Mouse (Mus musculus): ENCODE results near the gene Gabrp. TPM values are rescaled to one million over a fixed set of nuclear protein-coding genes. Genes with fewer than 3 reads are reported as not detected.

Gene Gabrp
- polyA plus RNA-seq, 1 experiment from 2014 or later: not detected

DNA sequence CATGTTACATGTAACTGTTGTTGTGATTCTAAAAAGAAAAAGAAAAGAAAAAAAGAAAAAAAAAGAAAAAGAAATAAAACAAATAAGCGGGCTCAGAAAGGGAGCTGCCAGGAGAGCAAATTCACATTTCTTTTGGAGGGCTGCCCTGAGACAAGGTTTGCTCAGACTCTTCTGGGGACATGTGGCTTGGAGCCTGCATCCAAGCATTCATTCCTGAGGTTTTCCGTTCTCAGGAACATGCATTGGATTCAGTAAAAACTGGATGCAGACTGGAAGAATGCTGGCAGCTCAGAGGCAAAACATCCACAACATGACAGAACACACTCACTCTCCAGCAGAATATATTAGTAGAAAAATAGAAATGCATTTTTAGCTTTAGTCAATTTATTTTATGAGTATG is 14.8 kb downstream of the Gabrp start:
- ATAC-seq: no peak
- no peak overlapping the region for H3K9ac ChIP-seq (replicated peaks)
- no peak overlapping the region for H3K27ac ChIP-seq
- no peak overlapping the region for H3K4me2 ChIP-seq (replicated peaks)
- 91% methylated on average over 2 of the region's 2 CpGs for WGBS
- no peaks in the 10 kb centered on the region for H3K9me3 ChIP-seq
- no peak overlapping the region for H3K4me3 ChIP-seq (replicated peaks)
- H3K36me3 ChIP-seq: no peaks in the 10 kb centered on the region
- H3K4me1 ChIP-seq (replicated peaks): no peaks in the 10 kb centered on the region
- no peaks in the 10 kb centered on the region for H3K27me3 ChIP-seq

GRCm38 (mm10) chr11:33554123-33554522 is 24.6 kb downstream of the Gabrp start:
- 85% methylated on average over 8 of the region's 8 CpGs for WGBS
- Histone ChIP-seq H3K36me3 (no peaks in the 10 kb centered on the region), H3K4me1 (replicated peaks) (no peaks in the 10 kb centered on the region), H3K9ac (replicated peaks) (no peak overlapping the region), H3K27ac (no peak overlapping the region), H3K4me2 (replicated peaks) (no peak overlapping the region), H3K27me3 (no peaks in the 10 kb centered on the region), H3K4me3 (replicated peaks) (no peak overlapping the region), H3K9me3 (no peaks in the 10 kb centered on the region)
- ATAC-seq: no peak

GRCm38 (mm10) chr11:33550861-33551560 is 27.7 kb downstream of the Gabrp start:
- H3K4me1 ChIP-seq (replicated peaks): no peaks in the 10 kb centered on the region
- no peaks in the 10 kb centered on the region for H3K27me3 ChIP-seq
- H3K4me3 ChIP-seq (replicated peaks): no peak overlapping the region
- no peaks in the 10 kb centered on the region for H3K9me3 ChIP-seq
- ATAC-seq: no peak
- H3K36me3 ChIP-seq: no peaks in the 10 kb centered on the region
- 77% methylated on average over 14 of the region's 14 CpGs for WGBS
- no peak overlapping the region for H3K9ac ChIP-seq (replicated peaks)
- H3K27ac ChIP-seq: no peak overlapping the region
- no peak overlapping the region for H3K4me2 ChIP-seq (replicated peaks)

DNA sequence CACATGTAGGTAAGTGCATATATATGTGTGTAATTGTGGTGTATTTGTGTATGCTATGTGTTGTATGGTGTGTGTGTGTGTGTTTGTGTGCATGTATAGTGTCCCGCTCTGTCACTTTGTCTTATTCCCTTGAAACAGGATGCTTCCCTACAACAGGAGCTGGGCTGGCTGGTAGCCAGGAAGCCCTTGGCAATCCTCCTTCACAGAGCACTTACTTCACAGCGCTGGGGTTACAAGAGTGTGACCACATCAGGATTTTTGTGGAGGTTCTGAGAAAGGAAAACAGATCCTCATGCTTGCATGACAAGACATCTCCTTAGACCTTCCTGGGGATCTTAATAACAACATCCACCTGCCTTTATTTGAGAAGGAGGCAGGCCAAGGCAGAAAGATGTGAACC is 31.4 kb downstream of the Gabrp start:
- H3K9ac ChIP-seq (replicated peaks): no peak overlapping the region
- H3K36me3 ChIP-seq: no peaks in the 10 kb centered on the region
- H3K27me3 ChIP-seq: no peaks in the 10 kb centered on the region
- no peaks in the 10 kb centered on the region for H3K9me3 ChIP-seq
- H3K4me1 ChIP-seq (replicated peaks): no peaks in the 10 kb centered on the region
- no peak overlapping the region for H3K4me2 ChIP-seq (replicated peaks)
- WGBS: 87% methylated on average over 2 of the region's 2 CpGs
- H3K27ac ChIP-seq: no peak overlapping the region
- no peak for ATAC-seq
- no peak overlapping the region for H3K4me3 ChIP-seq (replicated peaks)

DNA sequence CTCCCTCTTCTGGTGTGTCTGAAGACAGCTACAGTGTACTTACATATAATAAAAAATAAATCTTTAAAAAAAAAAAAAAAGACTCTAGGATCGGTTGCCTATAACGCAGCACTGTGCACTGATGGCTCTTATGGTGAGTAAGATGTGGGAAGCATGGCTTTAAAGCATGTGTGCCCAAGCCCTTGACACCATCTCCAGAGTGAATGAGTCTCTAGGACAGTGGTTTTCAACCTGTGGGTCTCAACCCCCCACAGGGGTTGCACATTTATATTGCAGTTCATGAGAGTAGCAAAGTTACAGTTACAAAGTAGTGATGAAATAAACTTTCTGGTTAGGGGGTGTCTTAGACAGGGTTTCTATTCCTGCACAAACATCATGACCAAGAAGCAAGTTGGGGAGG is 33.8 kb downstream of the Gabrp start:
- H3K4me1 ChIP-seq (replicated peaks): no peaks in the 10 kb centered on the region
- WGBS: 96% methylated on average over 2 of the region's 2 CpGs
- no peak overlapping the region for H3K9ac ChIP-seq (replicated peaks)
- H3K27ac ChIP-seq: no peak overlapping the region
- H3K4me2 ChIP-seq (replicated peaks): no peak overlapping the region
- ATAC-seq: no peak
- H3K27me3 ChIP-seq: no peaks in the 10 kb centered on the region
- no peak overlapping the region for H3K4me3 ChIP-seq (replicated peaks)
- no peaks in the 10 kb centered on the region for H3K9me3 ChIP-seq
- no peaks in the 10 kb centered on the region for H3K36me3 ChIP-seq

DNA sequence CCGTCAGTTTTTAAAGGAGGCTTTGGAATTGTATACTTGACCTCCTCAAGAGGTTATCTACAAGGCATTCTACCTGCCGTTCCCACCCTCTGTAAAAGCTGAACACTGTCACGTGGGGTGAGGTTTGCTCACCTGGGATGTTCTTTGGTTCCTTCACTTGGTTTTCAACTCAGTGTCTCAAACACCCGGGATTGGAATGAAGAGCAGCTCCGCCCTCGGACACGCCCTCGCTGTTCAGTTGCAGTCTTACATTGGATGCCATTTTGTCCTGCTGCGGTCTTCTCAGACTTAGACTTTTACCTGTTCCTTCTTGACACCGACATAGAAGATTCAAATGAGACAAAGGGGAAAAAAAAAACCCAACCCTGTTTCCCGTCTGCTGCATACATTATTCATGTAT is 34.6 kb downstream of the Gabrp start:
- no peak overlapping the region for H3K27ac ChIP-seq
- ATAC-seq: no peak
- H3K4me2 ChIP-seq (replicated peaks): no peak overlapping the region
- no peaks in the 10 kb centered on the region for H3K9me3 ChIP-seq
- no peaks in the 10 kb centered on the region for H3K4me1 ChIP-seq (replicated peaks)
- H3K36me3 ChIP-seq: no peaks in the 10 kb centered on the region
- WGBS: 69% methylated on average over 11 of the region's 11 CpGs
- H3K4me3 ChIP-seq (replicated peaks): no peak overlapping the region
- H3K9ac ChIP-seq (replicated peaks): no peak overlapping the region
- no peaks in the 10 kb centered on the region for H3K27me3 ChIP-seq

DNA sequence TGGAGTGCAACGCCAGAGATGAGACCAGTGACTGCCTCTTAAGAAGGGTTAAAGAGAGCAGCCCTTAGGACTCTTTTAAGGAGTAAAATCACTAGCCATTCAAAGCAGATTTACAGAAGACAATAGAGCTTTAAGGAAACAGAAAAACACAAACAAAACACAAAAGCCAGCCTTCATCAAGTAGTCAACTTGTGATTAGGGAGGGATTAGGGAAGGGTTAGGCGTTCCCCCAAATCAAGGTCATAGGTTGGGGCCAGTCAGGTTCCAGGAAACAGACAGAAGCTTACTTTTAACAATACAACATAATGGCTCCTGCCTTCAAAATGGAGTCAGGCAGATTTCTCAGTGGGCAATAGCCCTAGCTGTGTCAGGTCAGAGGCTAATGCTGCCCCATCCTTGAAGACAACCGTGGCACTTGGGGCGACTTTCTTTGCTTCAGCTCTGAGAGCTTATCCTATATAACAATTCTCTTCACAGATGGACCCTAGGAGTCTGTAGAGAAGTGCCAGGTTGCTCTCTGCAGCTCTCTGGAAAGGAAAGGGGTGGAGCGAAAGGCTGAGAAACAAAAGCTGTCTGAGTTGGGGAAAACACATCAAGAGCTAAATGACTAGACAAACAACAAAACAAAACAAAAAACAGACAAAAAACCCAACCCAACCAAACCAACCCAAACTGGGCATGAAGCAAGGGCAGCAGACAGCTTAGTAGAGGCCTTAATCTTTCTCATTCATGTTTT is 41.2 kb downstream of the Gabrp start:
- no peaks in the 10 kb centered on the region for H3K4me1 ChIP-seq (replicated peaks)
- H3K9me3 ChIP-seq: no peaks in the 10 kb centered on the region
- ATAC-seq: no peak
- WGBS: 41% methylated on average over 5 of the region's 5 CpGs
- no peak overlapping the region for H3K4me2 ChIP-seq (replicated peaks)
- no peak overlapping the region for H3K4me3 ChIP-seq (replicated peaks)
- no peaks in the 10 kb centered on the region for H3K36me3 ChIP-seq
- H3K27me3 ChIP-seq: no peaks in the 10 kb centered on the region
- no peak overlapping the region for H3K9ac ChIP-seq (replicated peaks)
- H3K27ac ChIP-seq: no peak overlapping the region

- Histone ChIP-seq H3K4me2 (replicated peaks) (no peak overlapping the region), H3K4me3 (replicated peaks) (no peak overlapping the region), H3K36me3 (no peaks in the 10 kb centered on the region), H3K4me1 (replicated peaks) (no peaks in the 10 kb centered on the region), H3K9me3 (no peaks in the 10 kb centered on the region), H3K27me3 (no peaks in the 10 kb centered on the region), H3K9ac (replicated peaks) (no peak overlapping the region), H3K27ac (no peak overlapping the region)
- no peak for ATAC-seq
- 86% methylated on average over 3 of the region's 3 CpGs for WGBS
These were observed 42.1 kb downstream of the Gabrp start for GRCm38 (mm10) chr11:33536636-33537035.

- Histone ChIP-seq H3K9ac (replicated peaks) (no peak overlapping the region), H3K4me2 (replicated peaks) (no peak overlapping the region), H3K9me3 (no peaks in the 10 kb centered on the region), H3K36me3 (no peaks in the 10 kb centered on the region), H3K27me3 (no peaks in the 10 kb centered on the region), H3K27ac (no peak overlapping the region), H3K4me3 (replicated peaks) (no peak overlapping the region), H3K4me1 (replicated peaks) (no peaks in the 10 kb centered on the region)
- WGBS: 89% methylated on average over 4 of the region's 4 CpGs
- ATAC-seq: no peak
These were observed 44.2 kb downstream of the Gabrp start for GRCm38 (mm10) chr11:33534541-33534940.

DNA sequence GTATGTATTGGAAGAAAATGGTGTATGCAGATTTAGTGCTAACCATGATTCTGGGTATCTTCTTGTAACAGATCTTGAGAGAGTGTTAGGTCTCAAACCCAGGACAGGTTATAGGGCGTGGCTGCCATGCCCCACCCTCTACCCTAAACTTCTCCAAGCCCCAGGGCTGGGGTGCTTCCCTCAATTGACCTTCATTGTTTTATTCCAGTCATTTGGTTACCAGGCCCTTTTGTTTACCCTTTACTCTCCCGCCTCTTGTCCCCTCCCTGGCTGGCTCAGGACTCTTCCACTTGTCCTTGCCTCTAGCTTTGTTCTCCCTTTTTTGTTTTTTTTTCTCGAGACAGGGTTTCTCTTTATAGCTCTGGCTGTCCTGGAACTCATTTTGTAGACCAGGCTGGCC is 45.2 kb downstream of the Gabrp start:
- H3K36me3 ChIP-seq: no peaks in the 10 kb centered on the region
- H3K9me3 ChIP-seq: no peaks in the 10 kb centered on the region
- no peak overlapping the region for H3K4me2 ChIP-seq (replicated peaks)
- 66% methylated on average over 3 of the region's 3 CpGs for WGBS
- no peak overlapping the region for H3K9ac ChIP-seq (replicated peaks)
- no peak for ATAC-seq
- H3K4me1 ChIP-seq (replicated peaks): no peaks in the 10 kb centered on the region
- H3K4me3 ChIP-seq (replicated peaks): no peak overlapping the region
- no peaks in the 10 kb centered on the region for H3K27me3 ChIP-seq
- no peak overlapping the region for H3K27ac ChIP-seq

DNA sequence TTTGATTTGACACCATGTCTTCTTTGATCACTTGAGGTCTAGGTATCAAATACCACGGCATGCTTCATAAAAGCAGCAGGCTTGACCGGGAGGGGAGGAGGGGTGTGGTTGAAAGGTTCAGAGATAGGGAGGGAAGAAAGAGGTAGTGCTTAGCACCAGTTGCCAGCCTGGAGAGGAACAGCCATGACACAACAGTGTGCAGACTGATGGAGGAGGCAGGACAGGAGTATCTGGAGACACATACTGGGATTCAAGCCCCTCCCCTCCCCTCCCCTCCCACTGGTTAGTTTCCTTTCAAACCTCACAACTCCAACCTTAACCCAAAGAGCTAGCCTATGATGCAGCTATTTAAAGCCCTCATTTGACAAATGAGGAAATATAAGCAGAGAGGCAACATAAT is 49.2 kb downstream of the Gabrp start:
- no peaks in the 10 kb centered on the region for H3K36me3 ChIP-seq
- no peaks in the 10 kb centered on the region for H3K4me1 ChIP-seq (replicated peaks)
- no peak overlapping the region for H3K4me3 ChIP-seq (replicated peaks)
- no peaks in the 10 kb centered on the region for H3K9me3 ChIP-seq
- no peak for ATAC-seq
- H3K9ac ChIP-seq (replicated peaks): no peak overlapping the region
- no peak overlapping the region for H3K27ac ChIP-seq
- 75% methylated on average over 2 of the region's 2 CpGs for WGBS
- H3K27me3 ChIP-seq: no peaks in the 10 kb centered on the region
- H3K4me2 ChIP-seq (replicated peaks): no peak overlapping the region

DNA sequence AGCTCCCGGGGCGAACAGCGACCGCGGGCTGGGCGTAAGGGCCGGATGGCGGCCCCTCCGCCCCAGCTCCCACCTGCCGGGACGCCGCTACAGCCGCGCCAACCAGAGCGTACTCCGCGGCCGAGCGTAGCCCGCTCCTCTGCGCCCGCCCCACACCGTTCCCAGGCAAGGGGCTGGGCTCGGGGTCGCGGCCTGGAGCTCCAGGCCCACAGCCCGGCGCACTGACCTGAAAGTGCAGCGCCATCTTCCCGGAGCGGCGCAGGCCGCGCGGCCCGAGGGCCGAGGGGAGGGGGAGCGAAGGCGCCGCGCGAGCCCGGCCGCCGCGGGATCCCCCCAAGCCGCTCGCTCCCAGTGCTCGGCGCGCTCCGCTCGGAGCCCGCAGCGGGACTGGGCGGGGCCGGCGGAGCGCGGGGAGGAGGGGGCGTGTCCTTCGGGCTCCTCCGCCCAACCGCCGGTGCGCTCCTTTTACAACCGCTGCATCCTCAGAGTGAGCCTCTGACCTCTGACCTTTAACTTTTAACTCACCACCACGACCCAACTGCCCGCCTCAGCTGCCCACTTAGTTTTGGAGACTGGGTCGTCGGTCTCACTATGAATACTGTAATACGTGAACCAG is 65.3 kb downstream of the Gabrp start, which contains the start of gene Ranbp17:
TSS of gene Ranbp17 (minus strand) at position 371 of the 616 bp plus-strand sequence.
- 1% methylated on average over 68 of the region's 72 CpGs for WGBS
- ATAC-seq: peak; percentile 91

More for the DNA sequence above, 65.3 kb downstream of the Gabrp start, which contains the start of gene Ranbp17:
- Histone ChIP-seq H3K36me3 (no peaks in the 10 kb centered on the region), H3K27me3 (no peaks in the 10 kb centered on the region), H3K4me3 (replicated peaks) (peak within 1 kb of the TSS; percentile 86), H3K4me1 (replicated peaks) (peaks cover 8% of the 10 kb centered on the region), H3K9me3 (no peaks in the 10 kb centered on the region), H3K27ac (peak within 1 kb of the TSS; percentile 89), H3K4me2 (replicated peaks) (peak within 1 kb of the TSS; percentile 64), H3K9ac (replicated peaks) (peak within 1 kb of the TSS; percentile 89)
